Mouse (Mus musculus) heart, adult 2 months (tissue): ENCODE results near the gene Gnb3. TPM values are rescaled to one million over a fixed set of nuclear protein-coding genes. Genes with fewer than 3 reads are reported as not detected.

Experiments
- DNase-seq, 2 experiments: peaks; one replicate each; pipeline ENCODE4 v3.0.0; 2021
- H3K27ac ChIP-seq: fragments of 200-600 bp; 2 replicates; pipeline ENCODE4 v1.8.1; 2022
- H3K27me3 ChIP-seq: fragments of 200-500 bp; 2 replicates; pipeline ENCODE4 v1.6.1; 2012; ENCODE audit warnings: mild to moderate bottlenecking, low read length, inconsistent platforms, mixed read lengths; ENCODE audit not compliant: control insufficient read depth, insufficient read depth
- H3K36me3 ChIP-seq: fragments of 200-500 bp; 2 replicates; pipeline ENCODE4 v1.6.1; 2012; ENCODE audit warnings: low read length, inconsistent platforms; ENCODE audit not compliant: control insufficient read depth, insufficient read depth
- H3K4me1 ChIP-seq: fragments of 200-500 bp; 2 replicates; pipeline ENCODE4 v1.6.1; 2011; ENCODE audit warnings: low read length; ENCODE audit not compliant: control insufficient read depth, insufficient read depth
- H3K4me3 ChIP-seq: fragments of 200-600 bp; 2 replicates; pipeline ENCODE4 v1.8.1; 2022
- H3K79me2 ChIP-seq: fragments of 200-500 bp; replicated peaks from 2 replicates; pipeline ENCODE4 v1.6.1; 2012; ENCODE audit warnings: mild to moderate bottlenecking, inconsistent platforms, low read length, moderate library complexity, mixed read lengths; ENCODE audit not compliant: control insufficient read depth, insufficient read depth
- H3K9ac ChIP-seq: fragments of 200-500 bp; 2 replicates; pipeline ENCODE4 v1.6.1; 2012; ENCODE audit warnings: low read depth, mild to moderate bottlenecking, control low read depth, inconsistent platforms, low read length, mixed read lengths
- CTCF ChIP-seq: fragments of 200-600 bp; IDR thresholded peaks from 2 replicates; pipeline ENCODE4 v1.8.1; 2022; ENCODE audit warnings: antibody characterized with exemption, mild to moderate bottlenecking, moderate library complexity
- EP300 ChIP-seq: fragments of 200-500 bp; IDR thresholded peaks from 2 replicates; pipeline ENCODE4 v1.6.1; 2011; ENCODE audit warnings: low read depth, low read length, control low read depth; ENCODE audit not compliant: insufficient read depth
- POLR2A ChIP-seq: fragments of 200-500 bp; IDR thresholded peaks from 2 replicates; pipeline ENCODE4 v1.6.1; 2011; ENCODE audit warnings: mild to moderate bottlenecking, low read depth, low read length, control low read depth; ENCODE audit not compliant: insufficient read depth
- WGBS: fragments of 180-500 bp; shearing (Covaris S2); methylation state at CpG from one replicate; pipeline ENCODE4 v1.1.7; 2018; 5-methylcytosine and 5-hydroxymethylcytosine counted together
- intact Hi-C: fragments of 180-260 bp; cut with DNase I; formaldehyde crosslinking; loops from one replicate; pipeline ENCODE4 v1.15.1; 2025
- polyA plus RNA-seq: library from polyadenylated mRNA; depleted of rRNA; stranded (reverse); fragments of >200 nt; gene quantifications from 2 replicates; pipeline ENCODE4 v1.2.3, GENCODE M21; 2012
- total RNA-seq, 2 experiments: library from RNA; stranded (reverse); gene quantifications; 2 replicates each; pipeline ENCODE4 v1.2.3; 2021

Gnb3 gene
- total and polyA plus RNA-seq, 3 experiments, result 6.1 to 14.0 (median 10.9) TPM

DNA sequence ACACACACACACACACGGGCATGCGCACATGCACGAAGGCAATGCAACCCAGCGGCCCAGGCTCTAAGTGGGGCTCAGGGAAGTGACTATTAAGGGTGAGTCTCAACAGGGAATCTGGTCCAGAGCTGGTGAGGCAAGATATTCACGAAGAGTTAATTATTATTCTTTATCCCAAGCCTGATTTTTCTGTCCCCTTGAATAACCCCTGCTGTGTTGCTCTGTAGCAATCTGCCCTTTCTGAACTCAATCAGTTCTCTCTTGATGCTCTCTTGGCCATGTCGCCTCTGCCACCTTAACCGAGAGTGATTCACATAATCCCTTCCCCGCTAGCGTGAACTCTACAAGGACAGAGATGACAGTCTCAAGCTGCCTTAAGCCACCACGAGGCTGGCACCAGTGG lies 43.3 kb upstream of the Gnb3 start:
- H3K79me2 ChIP-seq, result no peaks in the 10 kb centered on the region
- H3K27ac ChIP-seq, result no peak overlapping the region
- 88% methylated on average over 10 of the region's 10 CpGs for WGBS
- no peaks in the 10 kb centered on the region for H3K27me3 ChIP-seq
- H3K9ac ChIP-seq, result no peak overlapping the region
- H3K4me1 ChIP-seq, result peaks cover 3% of the 10 kb centered on the region; the same call in 1 of the 2 replicates
- TF ChIP-seq EP300 (no peak), CTCF (no peak), POLR2A (no peak)
- intact Hi-C loops, result no loop called here
- no peaks in the 10 kb centered on the region for H3K36me3 ChIP-seq
- H3K4me3 ChIP-seq, result no peak overlapping the region
- DNase-seq, result no peak

- no peak for TF ChIP-seq CTCF
- TF ChIP-seq POLR2A, result no peak
- Histone ChIP-seq H3K4me3 (no peak overlapping the region), H3K27ac (no peak overlapping the region), H3K27me3 (no peaks in the 10 kb centered on the region), H3K79me2 (no peaks in the 10 kb centered on the region), H3K36me3 (no peaks in the 10 kb centered on the region), H3K9ac (no peak overlapping the region), H3K4me1 (peaks cover 3% of the 10 kb centered on the region; the same call in 1 of the 2 replicates)
- intact Hi-C loops, result no loop called here
- DNase-seq, result no peak
- WGBS, result 93% methylated on average over 9 of the region's 9 CpGs
Measured at GRCm38 (mm10) chr6:124881821-124882220, 41.7 kb upstream of the Gnb3 start.

DNA sequence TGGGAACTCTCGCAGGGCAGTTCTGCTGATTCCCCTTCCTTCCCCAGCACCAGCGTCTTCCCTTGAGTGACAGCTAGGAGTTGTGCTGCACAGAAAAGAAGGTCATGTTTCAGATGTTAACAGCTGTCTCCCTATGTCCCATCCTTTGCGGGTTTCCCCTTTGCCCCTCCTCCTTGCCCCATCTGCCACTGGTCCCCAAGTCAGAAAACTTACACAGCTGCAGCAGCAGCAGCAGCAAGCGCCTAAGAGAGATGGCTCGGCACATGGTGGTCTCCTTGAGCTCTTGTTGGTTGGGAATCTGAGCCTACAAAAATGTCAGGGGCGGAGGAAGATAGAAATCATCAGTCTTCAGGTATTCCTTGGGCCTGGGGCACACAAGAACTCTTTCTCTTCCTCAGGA lies 39.3 kb upstream of the Gnb3 start:
- Histone ChIP-seq H3K36me3 (no peaks in the 10 kb centered on the region), H3K27ac (no peak overlapping the region), H3K4me3 (no peak overlapping the region), H3K9ac (no peak overlapping the region), H3K27me3 (no peaks in the 10 kb centered on the region), H3K4me1 (no peaks in the 10 kb centered on the region), H3K79me2 (no peaks in the 10 kb centered on the region)
- intact Hi-C loops, result no loop called here
- no peak for DNase-seq
- WGBS, result 64% methylated on average over 6 of the region's 6 CpGs
- no peak for TF ChIP-seq POLR2A
- TF ChIP-seq CTCF, result no peak
- no peak for TF ChIP-seq EP300

GRCm38 (mm10) chr6:124874348-124874747 lies 34.3 kb upstream of the Gnb3 start:
- no peak overlapping the region for H3K9ac ChIP-seq
- 25% methylated on average over 2 of the region's 3 CpGs for WGBS
- H3K4me3 ChIP-seq, result no peak overlapping the region
- H3K27ac ChIP-seq, result no peak overlapping the region
- H3K36me3 ChIP-seq, result no peaks in the 10 kb centered on the region
- H3K4me1 ChIP-seq, result no peaks in the 10 kb centered on the region
- no peak for DNase-seq
- intact Hi-C loops, result no loop called here
- no peaks in the 10 kb centered on the region for H3K27me3 ChIP-seq
- no peak for TF ChIP-seq POLR2A
- TF ChIP-seq EP300, result no peak
- no peak for TF ChIP-seq CTCF
- H3K79me2 ChIP-seq, result no peaks in the 10 kb centered on the region

DNA sequence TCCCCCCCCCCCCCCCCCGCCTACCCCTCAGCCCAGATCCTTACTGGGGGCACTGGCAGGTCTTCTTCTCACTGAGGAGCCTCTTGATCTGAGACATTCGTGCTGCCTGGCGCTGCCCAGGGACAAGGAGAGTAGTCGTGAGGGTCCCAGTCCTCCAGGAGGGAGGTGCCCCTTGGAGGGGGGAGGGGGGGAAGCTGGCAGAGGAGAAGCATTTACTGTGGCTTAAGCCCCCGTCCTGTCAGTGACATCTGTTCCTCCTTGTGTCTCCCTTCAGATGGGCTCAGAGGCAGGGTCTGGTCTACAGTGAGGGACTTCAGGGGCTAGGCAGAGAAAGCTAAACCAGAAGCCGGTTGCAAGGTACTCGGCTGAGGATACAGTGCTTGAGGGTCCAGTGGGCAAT lies 26.5 kb upstream of the Gnb3 start:
- Histone ChIP-seq H3K27ac (no peak overlapping the region), H3K79me2 (no peaks in the 10 kb centered on the region), H3K36me3 (no peaks in the 10 kb centered on the region), H3K4me3 (no peak overlapping the region), H3K4me1 (no peaks in the 10 kb centered on the region), H3K27me3 (no peaks in the 10 kb centered on the region), H3K9ac (no peak overlapping the region)
- 74% methylated on average over 6 of the region's 7 CpGs for WGBS
- intact Hi-C loops, result no loop called here
- no peak for DNase-seq
- TF ChIP-seq EP300, result no peak
- TF ChIP-seq POLR2A, result no peak
- no peak for TF ChIP-seq CTCF

DNA sequence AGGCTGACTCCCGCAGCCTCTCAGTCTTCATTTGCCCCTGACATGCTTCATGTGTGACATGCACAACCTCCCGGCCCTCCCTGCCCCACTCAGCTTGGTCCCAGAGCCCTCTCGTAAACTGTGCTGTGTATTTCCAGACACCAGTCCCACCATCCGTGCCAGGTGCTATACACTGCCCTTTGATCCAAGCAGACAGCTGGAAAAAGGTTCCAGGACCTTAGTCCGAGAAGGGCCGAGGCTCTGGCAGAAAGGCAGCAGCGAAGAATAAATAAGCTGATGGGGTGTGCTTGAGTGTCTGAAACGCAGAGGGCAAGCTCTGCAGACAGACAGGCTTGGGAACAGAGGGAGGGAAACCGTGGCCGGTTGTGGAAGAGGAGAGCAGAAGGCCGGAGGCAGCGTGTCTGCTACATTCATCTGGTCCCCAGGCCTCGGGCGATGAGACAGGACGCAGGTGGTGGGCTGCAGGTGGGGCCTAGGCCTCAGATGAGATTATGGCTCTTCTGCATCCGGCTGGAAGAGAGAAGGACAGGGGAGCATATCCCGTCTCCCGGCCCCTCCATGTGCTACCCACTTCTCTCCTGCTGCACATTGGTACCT lies 25.8 kb upstream of the Gnb3 start:
- TF ChIP-seq CTCF, result no peak
- no peak for TF ChIP-seq POLR2A
- no peak for TF ChIP-seq EP300
- H3K9ac ChIP-seq, result no peak overlapping the region

More for the DNA sequence above, 25.8 kb upstream of the Gnb3 start:
- Histone ChIP-seq H3K27me3 (no peaks in the 10 kb centered on the region), H3K4me1 (no peaks in the 10 kb centered on the region), H3K79me2 (no peaks in the 10 kb centered on the region), H3K36me3 (no peaks in the 10 kb centered on the region), H3K27ac (no peak overlapping the region), H3K4me3 (no peak overlapping the region)
- DNase-seq, result no peak
- intact Hi-C loops, result no loop called here
- WGBS, result 80% methylated on average over 18 of the region's 18 CpGs
